Mouse (Mus musculus): ENCODE measurements at regions not wholly inside any gene's neighbourhood (a gene's known extent, or its start where the extent isn't known, plus 50 kb on each side); places are given as distances from the start of the nearest gene placed in this dataset.

DNA sequence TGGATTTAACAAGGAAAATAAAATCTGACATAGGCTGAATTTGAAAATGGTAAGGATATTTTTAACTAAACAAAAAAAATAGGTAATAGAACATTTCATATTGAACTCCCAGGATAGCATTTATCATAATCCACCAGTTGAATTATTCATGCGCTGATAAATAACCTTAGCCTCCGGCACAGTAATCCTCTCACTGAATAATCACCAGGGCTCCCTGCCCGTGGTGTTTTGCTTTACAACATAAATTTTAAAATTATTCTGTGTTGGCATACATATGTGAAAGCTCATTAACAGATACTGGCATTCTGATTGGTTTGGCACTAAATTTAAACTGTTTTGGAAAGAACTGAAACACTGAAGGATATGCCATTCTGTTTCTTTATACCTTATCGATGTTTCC is 181.6 kb upstream of the N6amt1 start:
- H3K36me3 ChIP-seq (replicated peaks in 1 of 2; ENCODE audit: control insufficient read depth in 1 of 2, insufficient read depth in 1 of 2, low read length in 1 of 2): no peaks in the 10 kb centered on the region
- H3K79me2 ChIP-seq (replicated peaks; ENCODE audit: control insufficient read depth, extremely low read depth, insufficient read depth, poor library complexity, severe bottlenecking): no peaks in the 10 kb centered on the region
- in situ Hi-C loops (cut with MboI; ENCODE audit: low pct_ligation_motif_present, low pct_unique_long_range_greater_than_20kb, low sequenced_read_pairs): no loop called here
- no peak overlapping the region for H3K4me3 ChIP-seq (replicated peaks in 1 of 3; ENCODE audit: low read depth in 2 of 3, low read length in 2 of 3, poor library complexity in 1 of 3)
- no peak overlapping the region for H3K4me2 ChIP-seq (ENCODE audit: insufficient read depth, low read depth, poor library complexity, severe bottlenecking)
- H3K9ac ChIP-seq (ENCODE audit: insufficient read depth, low read depth): no peak overlapping the region
- H3K27me3 ChIP-seq (replicated peaks): no peaks in the 10 kb centered on the region
- no peaks in the 10 kb centered on the region for H3K9me3 ChIP-seq (replicated peaks; ENCODE audit: low read length)
- dilution Hi-C loops (cut with MboI; ENCODE audit: extremely low pct_ligation_motif_present, extremely low pct_unique_long_range_greater_than_20kb, low sequenced_read_pairs): no loop called here
- H3K27ac ChIP-seq (ENCODE audit: insufficient read depth, low read depth): no peak overlapping the region
- H3K4me1 ChIP-seq (ENCODE audit: control insufficient read depth in 1 of 2, insufficient read depth in 2 of 2): no peaks in the 10 kb centered on the region
- TF ChIP-seq CTCF (conservative IDR thresholded peaks at IDR 0.05 in 1 of 2, IDR thresholded peaks at IDR 0.05 in 1 of 2; ENCODE audit: low read depth in 2 of 2, low read length in 2 of 2) (no peak), MYC (IDR thresholded peaks at IDR 0.05; ENCODE audit: low read depth, low read length) (no peak), BHLHE40 (IDR thresholded peaks at IDR 0.05; ENCODE audit: low read depth, low read length) (no peak), RCOR1 (conservative IDR thresholded peaks at IDR 0.05; ENCODE audit: low read depth, low read length) (no peak), UBTF (IDR thresholded peaks at IDR 0.05; ENCODE audit: low read depth, low read length) (no peak), NELFE (IDR thresholded peaks at IDR 0.05; ENCODE audit: low read depth, low read length) (no peak), ZKSCAN1 (IDR thresholded peaks at IDR 0.05; ENCODE audit: borderline replicate concordance, low read depth, low read length) (no peak), USF1 (IDR thresholded peaks at IDR 0.05; ENCODE audit: low read depth, low read length) (no peak), PAX5 (IDR thresholded peaks at IDR 0.05; ENCODE audit: low read length) (no peak), ZMIZ1 (IDR thresholded peaks at IDR 0.05; ENCODE audit: low read depth, low read length) (no peak)
- no peak for DNase-seq (ENCODE audit: extremely low read depth)

DNA sequence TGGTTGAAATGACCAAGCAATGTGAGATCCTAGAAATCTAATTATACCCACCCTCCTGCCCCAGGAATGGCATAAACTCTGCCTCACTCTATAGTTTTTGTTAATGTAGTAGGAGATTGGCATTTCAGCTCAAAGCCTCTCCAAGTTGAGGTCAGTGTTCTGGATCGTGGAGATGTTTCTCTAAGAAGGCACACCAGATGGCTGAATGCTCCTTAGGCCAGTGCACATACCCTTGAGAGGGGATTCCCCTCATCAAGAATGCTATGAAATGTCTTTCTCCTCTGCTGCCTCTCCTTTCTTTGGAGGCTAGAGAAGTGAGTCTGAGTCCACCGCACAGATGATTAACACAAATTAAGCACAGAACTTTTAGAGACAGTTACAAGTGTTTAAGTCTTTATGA is 214.7 kb upstream of the N6amt1 start:
- H3K4me1 ChIP-seq (ENCODE audit: control insufficient read depth in 1 of 2, insufficient read depth in 2 of 2): peaks cover 6 to 36% of the 10 kb centered on the region in 2 experiments; a peak in 3 of 4 replicates
- peak; percentile 79 for DNase-seq (ENCODE audit: extremely low read depth)
- TF ChIP-seq POLR2AphosphoS2 (IDR thresholded peaks at IDR 0.05; ENCODE audit: low read depth, low read length) (no peak), RAD21 (IDR thresholded peaks at IDR 0.05; ENCODE audit: low read depth, low read length) (peak; percentile 19), EP300 (IDR thresholded peaks at IDR 0.05; ENCODE audit: low read length) (peak; percentile 35; the same call in 1 of the 2 replicates), IRF4 (IDR thresholded peaks at IDR 0.05; ENCODE audit: low read depth, low read length) (no peak), ZNF384 (IDR thresholded peaks at IDR 0.05; ENCODE audit: low read depth, low read length) (no peak), RCOR1 (conservative IDR thresholded peaks at IDR 0.05; ENCODE audit: low read depth, low read length) (no peak)
- no peak overlapping the region for H3K9ac ChIP-seq (ENCODE audit: insufficient read depth, low read depth)
- dilution Hi-C loops (cut with MboI; ENCODE audit: extremely low pct_ligation_motif_present, extremely low pct_unique_long_range_greater_than_20kb, low sequenced_read_pairs): no loop called here
- no peak overlapping the region for H3K4me3 ChIP-seq (replicated peaks in 1 of 3; ENCODE audit: low read depth in 2 of 3, low read length in 2 of 3, poor library complexity in 1 of 3)
- H3K9me3 ChIP-seq (replicated peaks; ENCODE audit: low read length): no peaks in the 10 kb centered on the region
- H3K36me3 ChIP-seq (replicated peaks in 1 of 2; ENCODE audit: control insufficient read depth in 1 of 2, insufficient read depth in 1 of 2, low read length in 1 of 2): no peaks in the 10 kb centered on the region
- no peaks in the 10 kb centered on the region for H3K79me2 ChIP-seq (replicated peaks; ENCODE audit: control insufficient read depth, extremely low read depth, insufficient read depth, poor library complexity, severe bottlenecking)
- no peak overlapping the region for H3K27ac ChIP-seq (ENCODE audit: insufficient read depth, low read depth)
- H3K27me3 ChIP-seq (replicated peaks): no peaks in the 10 kb centered on the region
- H3K4me2 ChIP-seq (ENCODE audit: insufficient read depth, low read depth, poor library complexity, severe bottlenecking): no peak overlapping the region; the same call in 1 of the 2 replicates
- in situ Hi-C loops (cut with MboI; ENCODE audit: low pct_ligation_motif_present, low pct_unique_long_range_greater_than_20kb, low sequenced_read_pairs): loop anchor here (25.0 kb wide), 2 partner anchors 98 to 223 kb away; partner anchors contain the start of gene N6amt1

Measured in CH12.LX (cell line).